Mouse (Mus musculus): ENCODE data around the gene Gm5901. TPM values are rescaled to one million over a fixed set of nuclear protein-coding genes. Genes with fewer than 3 reads are reported as not detected.
"Not testable (repeated sequence)": the region's sequence is repeated elsewhere in the genome, so short reads cannot be mapped to it uniquely, and the experiment has no call there.

Gene Gm5901
- polyA plus RNA-seq (2014; fragmentation: Nextera tagmentation; extraction: Ambion mirVana) = not detected in 2 replicates

DNA sequence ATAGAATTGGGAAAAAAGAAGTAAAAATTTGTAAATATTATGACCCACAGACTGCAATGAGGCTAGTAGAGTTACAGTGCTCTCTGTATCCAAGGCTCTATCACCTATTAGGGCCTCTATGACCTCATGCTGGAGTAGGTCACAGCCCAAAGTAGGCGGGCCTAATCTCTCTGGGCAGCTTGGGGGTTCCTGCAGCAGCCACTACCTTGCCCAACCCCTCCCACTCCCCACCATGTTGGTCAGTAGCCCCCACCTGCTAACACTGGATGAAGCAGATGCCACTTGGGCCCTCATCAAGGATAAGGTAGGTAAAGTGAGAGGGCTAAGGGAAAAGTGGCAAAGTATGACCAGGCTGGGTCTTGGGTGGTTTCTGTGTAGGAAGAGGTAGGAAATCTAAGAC lies at the start of gene Gm5901:
TSS of gene Gm5901 (plus strand) at position 173 of the 400 bp plus-strand sequence.
- H3K4me2 ChIP-seq (ENCODE audit: low read depth, low read length) = no peak within 1 kb of the TSS
- no peaks in the 10 kb centered on the region for H3K4me1 ChIP-seq (ENCODE audit: control insufficient read depth, insufficient read depth, low read length)
- no peak within 1 kb of the TSS for H3K9ac ChIP-seq (replicated peaks; ENCODE audit: low read depth, low read length)
- peaks cover 39% of the 10 kb centered on the region for H3K36me3 ChIP-seq (ENCODE audit: control insufficient read depth, insufficient read depth, low read length)
- H3K27me3 ChIP-seq (ENCODE audit: control insufficient read depth, insufficient read depth, low read length) = no peaks in the 10 kb centered on the region
- no peak within 1 kb of the TSS for H3K4me3 ChIP-seq (ENCODE audit: low read depth, low read length)
- H3K9me3 ChIP-seq (ENCODE audit: control insufficient read depth, low read length) = no peaks in the 10 kb centered on the region
- H3K27ac ChIP-seq (ENCODE audit: low read depth, low read length) = no peak within 1 kb of the TSS
- WGBS = 96% methylated on average over 1 of the region's 1 CpGs
- no peak for ATAC-seq (ENCODE audit: low read depth)

- no peak overlapping the region for H3K9ac ChIP-seq (replicated peaks; ENCODE audit: low read depth, low read length)
- no peak for ATAC-seq (ENCODE audit: low read depth)
- no peaks in the 10 kb centered on the region for H3K27me3 ChIP-seq (ENCODE audit: control insufficient read depth, insufficient read depth, low read length)
- no peak overlapping the region for H3K4me2 ChIP-seq (ENCODE audit: low read depth, low read length)
- no peaks in the 10 kb centered on the region for H3K9me3 ChIP-seq (ENCODE audit: control insufficient read depth, low read length)
- no peak overlapping the region for H3K27ac ChIP-seq (ENCODE audit: low read depth, low read length)
- H3K4me1 ChIP-seq (ENCODE audit: control insufficient read depth, insufficient read depth, low read length) = no peaks in the 10 kb centered on the region
- WGBS = 76% methylated on average over 2 of the region's 2 CpGs
- H3K36me3 ChIP-seq (ENCODE audit: control insufficient read depth, insufficient read depth, low read length) = no peaks in the 10 kb centered on the region
- H3K4me3 ChIP-seq (ENCODE audit: low read depth, low read length) = no peak overlapping the region
Measured at GRCm38 (mm10) chr7:105325302-105325701, 49.5 kb upstream of the Gm5901 start.

- Histone ChIP-seq H3K4me2 (ENCODE audit: low read depth, low read length) (no peak within 1 kb of the TSS), H3K9me3 (ENCODE audit: control insufficient read depth, low read length) (no peaks in the 10 kb centered on the region), H3K9ac (replicated peaks; ENCODE audit: low read depth, low read length) (no peak within 1 kb of the TSS), H3K4me3 (ENCODE audit: low read depth, low read length) (no peak within 1 kb of the TSS), H3K27me3 (ENCODE audit: control insufficient read depth, insufficient read depth, low read length) (no peaks in the 10 kb centered on the region), H3K27ac (ENCODE audit: low read depth, low read length) (no peak within 1 kb of the TSS), H3K36me3 (ENCODE audit: control insufficient read depth, insufficient read depth, low read length) (no peaks in the 10 kb centered on the region), H3K4me1 (ENCODE audit: control insufficient read depth, insufficient read depth, low read length) (no peaks in the 10 kb centered on the region)
- no peak for ATAC-seq (ENCODE audit: low read depth)
- WGBS = 76% methylated on average over 1 of the region's 1 CpGs
Measured at GRCm38 (mm10) chr7:105334004-105334403, 40.8 kb upstream of the Gm5901 start, which contains the start of gene Olfr690. Olfr690 (minus strand) TSS chr7:105334104.

DNA sequence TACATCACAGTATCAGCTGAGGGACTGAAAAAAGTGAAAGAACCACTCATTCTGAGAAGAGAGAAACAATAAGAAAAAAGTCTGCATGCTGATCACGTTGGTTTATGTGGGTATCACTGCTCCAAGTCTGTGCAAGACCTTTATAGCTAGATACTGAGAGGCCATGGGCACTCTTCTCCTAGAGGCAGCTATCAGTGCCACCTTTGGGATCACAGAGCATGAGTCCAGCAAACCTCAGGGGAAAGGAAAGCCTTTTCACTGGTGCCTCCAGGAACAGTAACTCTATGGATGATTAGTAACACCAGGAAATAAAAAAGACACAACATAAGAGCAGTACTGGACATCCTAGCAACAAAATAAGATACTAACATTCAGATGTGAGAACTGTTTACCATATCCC lies 32.7 kb upstream of the Gm5901 start, which contains the start of gene Olfr691:
TSS of gene Olfr691 (minus strand) at position 101 of the 400 bp plus-strand sequence.
- WGBS = 54% methylated on average over 1 of the region's 1 CpGs
- Histone ChIP-seq H3K36me3 (ENCODE audit: control insufficient read depth, insufficient read depth, low read length) (no peaks in the 10 kb centered on the region), H3K27me3 (ENCODE audit: control insufficient read depth, insufficient read depth, low read length) (no peaks in the 10 kb centered on the region), H3K27ac (ENCODE audit: low read depth, low read length) (no peak within 1 kb of the TSS), H3K9ac (replicated peaks; ENCODE audit: low read depth, low read length) (no peak within 1 kb of the TSS), H3K4me3 (ENCODE audit: low read depth, low read length) (no peak within 1 kb of the TSS), H3K9me3 (ENCODE audit: control insufficient read depth, low read length) (no peaks in the 10 kb centered on the region), H3K4me2 (ENCODE audit: low read depth, low read length) (no peak within 1 kb of the TSS), H3K4me1 (ENCODE audit: control insufficient read depth, insufficient read depth, low read length) (no peaks in the 10 kb centered on the region)
- ATAC-seq (ENCODE audit: low read depth) = no peak

- Histone ChIP-seq H3K4me3 (ENCODE audit: low read depth, low read length) (no peak overlapping the region), H3K27ac (ENCODE audit: low read depth, low read length) (no peak overlapping the region), H3K27me3 (ENCODE audit: control insufficient read depth, insufficient read depth, low read length) (no peaks in the 10 kb centered on the region), H3K9ac (replicated peaks; ENCODE audit: low read depth, low read length) (no peak overlapping the region), H3K4me2 (ENCODE audit: low read depth, low read length) (no peak overlapping the region), H3K9me3 (ENCODE audit: control insufficient read depth, low read length) (no peaks in the 10 kb centered on the region), H3K4me1 (ENCODE audit: control insufficient read depth, insufficient read depth, low read length) (no peaks in the 10 kb centered on the region), H3K36me3 (ENCODE audit: control insufficient read depth, insufficient read depth, low read length) (no peaks in the 10 kb centered on the region)
- ATAC-seq (ENCODE audit: low read depth) = no peak
- WGBS = 82% methylated on average over 2 of the region's 2 CpGs
Measured at GRCm38 (mm10) chr7:105342752-105343151, 32.1 kb upstream of the Gm5901 start.

- H3K27me3 ChIP-seq (ENCODE audit: control insufficient read depth, insufficient read depth, low read length); H3K4me3 ChIP-seq (ENCODE audit: low read depth, low read length); H3K27ac ChIP-seq (ENCODE audit: low read depth, low read length); H3K9ac ChIP-seq (replicated peaks; ENCODE audit: low read depth, low read length); H3K4me2 ChIP-seq (ENCODE audit: low read depth, low read length); ATAC-seq (ENCODE audit: low read depth); H3K4me1 ChIP-seq (ENCODE audit: control insufficient read depth, insufficient read depth, low read length); H3K36me3 ChIP-seq (ENCODE audit: control insufficient read depth, insufficient read depth, low read length); H3K9me3 ChIP-seq (ENCODE audit: control insufficient read depth, low read length): not testable (repeated sequence)
- no CpG with 5 or more reads among the region's 5 CpGs for WGBS
Measured at GRCm38 (mm10) chr7:105356064-105356463, 18.8 kb upstream of the Gm5901 start.

- H3K9ac ChIP-seq (replicated peaks; ENCODE audit: low read depth, low read length); H3K36me3 ChIP-seq (ENCODE audit: control insufficient read depth, insufficient read depth, low read length); H3K27ac ChIP-seq (ENCODE audit: low read depth, low read length); H3K4me3 ChIP-seq (ENCODE audit: low read depth, low read length); H3K9me3 ChIP-seq (ENCODE audit: control insufficient read depth, low read length); H3K4me1 ChIP-seq (ENCODE audit: control insufficient read depth, insufficient read depth, low read length); H3K4me2 ChIP-seq (ENCODE audit: low read depth, low read length); H3K27me3 ChIP-seq (ENCODE audit: control insufficient read depth, insufficient read depth, low read length): not testable (repeated sequence)
- WGBS = 100% methylated on average over 1 of the region's 2 CpGs
- ATAC-seq (ENCODE audit: low read depth) = peak; percentile 75
Measured at GRCm38 (mm10) chr7:105356487-105356886, 18.4 kb upstream of the Gm5901 start.

DNA sequence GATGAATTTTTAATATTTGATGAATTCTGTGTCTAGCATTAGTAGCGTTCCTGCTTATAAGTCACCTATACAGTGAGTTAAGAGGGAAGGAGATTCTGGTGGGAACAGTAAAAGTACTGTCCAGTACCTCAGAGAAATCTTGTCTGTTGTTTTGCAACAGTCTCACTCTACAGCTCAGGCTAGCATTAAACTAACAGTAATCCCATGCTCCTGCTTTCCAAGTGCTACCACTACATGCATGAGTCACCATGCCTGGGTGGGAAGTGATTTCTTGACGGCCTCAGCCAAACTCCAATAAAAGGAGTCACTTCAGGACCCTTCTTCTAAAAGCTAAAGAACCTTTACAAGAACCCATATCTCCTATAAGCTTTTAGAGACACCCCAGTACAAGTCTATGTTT lies 13.1 kb upstream of the Gm5901 start:
- H3K4me3 ChIP-seq (ENCODE audit: low read depth, low read length) = no peak overlapping the region
- H3K9me3 ChIP-seq (ENCODE audit: control insufficient read depth, low read length) = no peaks in the 10 kb centered on the region
- WGBS = 84% methylated on average over 2 of the region's 2 CpGs
- no peaks in the 10 kb centered on the region for H3K4me1 ChIP-seq (ENCODE audit: control insufficient read depth, insufficient read depth, low read length)
- no peaks in the 10 kb centered on the region for H3K27me3 ChIP-seq (ENCODE audit: control insufficient read depth, insufficient read depth, low read length)
- no peaks in the 10 kb centered on the region for H3K36me3 ChIP-seq (ENCODE audit: control insufficient read depth, insufficient read depth, low read length)
- no peak overlapping the region for H3K4me2 ChIP-seq (ENCODE audit: low read depth, low read length)
- H3K9ac ChIP-seq (replicated peaks; ENCODE audit: low read depth, low read length) = no peak overlapping the region
- H3K27ac ChIP-seq (ENCODE audit: low read depth, low read length) = no peak overlapping the region
- ATAC-seq (ENCODE audit: low read depth) = no peak

DNA sequence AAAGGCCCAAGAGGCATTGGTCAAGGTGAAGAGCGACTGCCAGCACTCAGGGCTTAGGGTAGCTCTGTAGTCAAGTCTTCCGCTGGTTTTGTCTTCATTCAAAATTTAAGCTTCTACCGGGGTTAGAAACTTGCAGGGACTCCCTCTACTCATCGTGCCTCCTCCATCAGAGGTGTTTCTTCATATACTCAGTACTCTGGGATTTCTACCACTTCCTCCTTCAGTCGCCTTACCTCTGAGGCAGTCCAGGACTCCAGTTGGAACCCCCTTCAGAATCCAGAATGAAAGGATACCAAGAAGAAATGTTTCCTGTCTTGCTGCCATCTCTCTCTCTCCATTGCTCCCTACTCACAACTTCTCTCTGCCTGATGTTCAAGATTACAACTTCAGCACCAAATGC lies 7.6 kb upstream of the Gm5901 start:
- ATAC-seq (ENCODE audit: low read depth) = no peak
- no peak overlapping the region for H3K4me3 ChIP-seq (ENCODE audit: low read depth, low read length)
- no peaks in the 10 kb centered on the region for H3K36me3 ChIP-seq (ENCODE audit: control insufficient read depth, insufficient read depth, low read length)
- H3K4me1 ChIP-seq (ENCODE audit: control insufficient read depth, insufficient read depth, low read length) = no peaks in the 10 kb centered on the region
- no peak overlapping the region for H3K4me2 ChIP-seq (ENCODE audit: low read depth, low read length)
- H3K27me3 ChIP-seq (ENCODE audit: control insufficient read depth, insufficient read depth, low read length) = no peaks in the 10 kb centered on the region
- WGBS = 91% methylated on average over 5 of the region's 5 CpGs
- no peaks in the 10 kb centered on the region for H3K9me3 ChIP-seq (ENCODE audit: control insufficient read depth, low read length)
- no peak overlapping the region for H3K27ac ChIP-seq (ENCODE audit: low read depth, low read length)
- no peak overlapping the region for H3K9ac ChIP-seq (replicated peaks; ENCODE audit: low read depth, low read length)

Data from neural tube, embryonic 14.5 days (tissue).